Mouse (Mus musculus): ENCODE data around the gene Stk38. TPM values are rescaled to one million over a fixed set of nuclear protein-coding genes. Genes with fewer than 3 reads are reported as not detected.
A peak's percentile ranks its signal among the peaks of the same experiment; 100 is the strongest.

Stk38 gene
- polyA plus RNA-seq, 1 experiment from 2014 or later = 91.6 TPM

GRCm38 (mm10) chr17:28934120-28934916 lies 73.5 kb downstream of the Stk38 start:
- Histone ChIP-seq H3K36me3 (ENCODE audit: control insufficient read depth, insufficient read depth, low read length) (no peaks in the 10 kb centered on the region), H3K4me2 (ENCODE audit: low read length) (no peak overlapping the region), H3K27ac (ENCODE audit: low read depth) (no peak overlapping the region), H3K9ac (ENCODE audit: low read length) (no peak overlapping the region), H3K9me3 (ENCODE audit: control insufficient read depth, low read length) (no peaks in the 10 kb centered on the region), H3K4me3 (ENCODE audit: low read depth, low read length) (no peak overlapping the region), H3K27me3 (replicated peaks; ENCODE audit: control insufficient read depth, insufficient read depth, low read length) (no peaks in the 10 kb centered on the region), H3K4me1 (replicated peaks; ENCODE audit: control insufficient read depth, insufficient read depth, low read length) (peaks cover 15% of the 10 kb centered on the region; the same call in 1 of the 2 replicates)
- 73% methylated on average over 19 of the region's 19 CpGs for WGBS
- no peak for DNase-seq (ENCODE audit: low spot score)
- no peak for ATAC-seq (replicated peaks; ENCODE audit: low FRiP score, low TSS enrichment, low read depth)

- Histone ChIP-seq H3K27ac (ENCODE audit: low read depth) (no peak overlapping the region), H3K27me3 (replicated peaks; ENCODE audit: control insufficient read depth, insufficient read depth, low read length) (no peaks in the 10 kb centered on the region), H3K4me2 (ENCODE audit: low read length) (no peak overlapping the region), H3K4me1 (replicated peaks; ENCODE audit: control insufficient read depth, insufficient read depth, low read length) (peaks cover 15% of the 10 kb centered on the region; the same call in 1 of the 2 replicates), H3K9ac (ENCODE audit: low read length) (no peak overlapping the region), H3K4me3 (ENCODE audit: low read depth, low read length) (no peak overlapping the region), H3K36me3 (ENCODE audit: control insufficient read depth, insufficient read depth, low read length) (no peaks in the 10 kb centered on the region), H3K9me3 (ENCODE audit: control insufficient read depth, low read length) (no peaks in the 10 kb centered on the region)
- 87% methylated on average over 4 of the region's 4 CpGs for whole genome bisulfite sequencing
- DNase-seq (ENCODE audit: low spot score) (no peak), ATAC-seq (replicated peaks; ENCODE audit: low FRiP score, low TSS enrichment, low read depth) (no peak)
Observed at GRCm38 (mm10) chr17:28932274-28932673, 75.5 kb downstream of the Stk38 start.

GRCm38 (mm10) chr17:28931436-28932211 lies 76.2 kb downstream of the Stk38 start:
- Histone ChIP-seq H3K27me3 (replicated peaks; ENCODE audit: control insufficient read depth, insufficient read depth, low read length) (no peaks in the 10 kb centered on the region), H3K27ac (ENCODE audit: low read depth) (peak overlapping the region; percentile 90), H3K4me2 (ENCODE audit: low read length) (no peak overlapping the region), H3K36me3 (ENCODE audit: control insufficient read depth, insufficient read depth, low read length) (no peaks in the 10 kb centered on the region), H3K9me3 (ENCODE audit: control insufficient read depth, low read length) (no peaks in the 10 kb centered on the region), H3K9ac (ENCODE audit: low read length) (no peak overlapping the region), H3K4me3 (ENCODE audit: low read depth, low read length) (no peak overlapping the region), H3K4me1 (replicated peaks; ENCODE audit: control insufficient read depth, insufficient read depth, low read length) (peaks cover 15% of the 10 kb centered on the region; the same call in 1 of the 2 replicates)
- 87% methylated on average over 18 of the region's 18 CpGs for WGBS
- DNase-seq (ENCODE audit: low spot score) (no peak), ATAC-seq (replicated peaks; ENCODE audit: low FRiP score, low TSS enrichment, low read depth) (no peak)

GRCm38 (mm10) chr17:28930392-28931074 lies 77.3 kb downstream of the Stk38 start:
- Histone ChIP-seq H3K27ac (ENCODE audit: low read depth) (peak overlapping the region; percentile 90), H3K4me3 (ENCODE audit: low read depth, low read length) (no peak overlapping the region), H3K9ac (ENCODE audit: low read length) (no peak overlapping the region), H3K27me3 (replicated peaks; ENCODE audit: control insufficient read depth, insufficient read depth, low read length) (no peaks in the 10 kb centered on the region), H3K4me2 (ENCODE audit: low read length) (peak overlapping the region; percentile 36), H3K9me3 (ENCODE audit: control insufficient read depth, low read length) (no peaks in the 10 kb centered on the region), H3K36me3 (ENCODE audit: control insufficient read depth, insufficient read depth, low read length) (no peaks in the 10 kb centered on the region), H3K4me1 (replicated peaks; ENCODE audit: control insufficient read depth, insufficient read depth, low read length) (peaks cover 15% of the 10 kb centered on the region; the same call in 1 of the 2 replicates)
- ATAC-seq (replicated peaks; ENCODE audit: low FRiP score, low TSS enrichment, low read depth) (peak; percentile 82), DNase-seq (ENCODE audit: low spot score) (peak; percentile 94)
- 9% methylated on average over 14 of the region's 14 CpGs for WGBS

- no peak overlapping the region for H3K4me3 ChIP-seq (ENCODE audit: low read depth, low read length)
- no peak for ATAC-seq (replicated peaks; ENCODE audit: low FRiP score, low TSS enrichment, low read depth)
- no peak overlapping the region for H3K27ac ChIP-seq (ENCODE audit: low read depth)
Observed at GRCm38 (mm10) chr17:28929369-28929768, 78.4 kb downstream of the Stk38 start.

GRCm38 (mm10) chr17:28928004-28928403 lies 79.8 kb downstream of the Stk38 start:
- Histone ChIP-seq H3K4me1 (replicated peaks; ENCODE audit: control insufficient read depth, insufficient read depth, low read length) (peaks cover 13% of the 10 kb centered on the region; the same call in 1 of the 2 replicates), H3K9ac (ENCODE audit: low read length) (no peak overlapping the region), H3K27me3 (replicated peaks; ENCODE audit: control insufficient read depth, insufficient read depth, low read length) (no peaks in the 10 kb centered on the region), H3K36me3 (ENCODE audit: control insufficient read depth, insufficient read depth, low read length) (no peaks in the 10 kb centered on the region), H3K9me3 (ENCODE audit: control insufficient read depth, low read length) (no peaks in the 10 kb centered on the region), H3K4me2 (ENCODE audit: low read length) (no peak overlapping the region), H3K27ac (ENCODE audit: low read depth) (no peak overlapping the region), H3K4me3 (ENCODE audit: low read depth, low read length) (no peak overlapping the region)
- DNase-seq (ENCODE audit: low spot score) = no peak
- 76% methylated on average over 9 of the region's 9 CpGs for WGBS
- no peak for ATAC-seq (replicated peaks; ENCODE audit: low FRiP score, low TSS enrichment, low read depth)

More at GRCm38 (mm10) chr17:28929369-28929768, 78.4 kb downstream of the Stk38 start:
- Histone ChIP-seq H3K4me2 (ENCODE audit: low read length) (no peak overlapping the region), H3K27me3 (replicated peaks; ENCODE audit: control insufficient read depth, insufficient read depth, low read length) (no peaks in the 10 kb centered on the region), H3K9ac (ENCODE audit: low read length) (no peak overlapping the region), H3K36me3 (ENCODE audit: control insufficient read depth, insufficient read depth, low read length) (no peaks in the 10 kb centered on the region), H3K4me1 (replicated peaks; ENCODE audit: control insufficient read depth, insufficient read depth, low read length) (peaks cover 15% of the 10 kb centered on the region; the same call in 1 of the 2 replicates), H3K9me3 (ENCODE audit: control insufficient read depth, low read length) (no peaks in the 10 kb centered on the region)
- no peak for DNase-seq (ENCODE audit: low spot score)
- 91% methylated on average over 4 of the region's 4 CpGs for WGBS

GRCm38 (mm10) chr17:28926866-28927635 lies 80.7 kb downstream of the Stk38 start:
- WGBS = 47% methylated on average over 15 of the region's 15 CpGs
- peaks cover 13% of the 10 kb centered on the region; the same call in 1 of the 2 replicates for H3K4me1 ChIP-seq (replicated peaks; ENCODE audit: control insufficient read depth, insufficient read depth, low read length)
- DNase-seq (ENCODE audit: low spot score) (peak; percentile 73), ATAC-seq (replicated peaks; ENCODE audit: low FRiP score, low TSS enrichment, low read depth) (no peak)
- no peaks in the 10 kb centered on the region for H3K27me3 ChIP-seq (replicated peaks; ENCODE audit: control insufficient read depth, insufficient read depth, low read length)
- no peak overlapping the region for H3K4me2 ChIP-seq (ENCODE audit: low read length)
- no peaks in the 10 kb centered on the region for H3K9me3 ChIP-seq (ENCODE audit: control insufficient read depth, low read length)
- no peaks in the 10 kb centered on the region for H3K36me3 ChIP-seq (ENCODE audit: control insufficient read depth, insufficient read depth, low read length)
- no peak overlapping the region for H3K4me3 ChIP-seq (ENCODE audit: low read depth, low read length)
- no peak overlapping the region for H3K27ac ChIP-seq (ENCODE audit: low read depth)
- no peak overlapping the region for H3K9ac ChIP-seq (ENCODE audit: low read length)

GRCm38 (mm10) chr17:28926380-28926779 lies 81.4 kb downstream of the Stk38 start:
- Histone ChIP-seq H3K27ac (ENCODE audit: low read depth) (no peak overlapping the region), H3K9me3 (ENCODE audit: control insufficient read depth, low read length) (no peaks in the 10 kb centered on the region), H3K4me1 (replicated peaks; ENCODE audit: control insufficient read depth, insufficient read depth, low read length) (peaks cover 13% of the 10 kb centered on the region; the same call in 1 of the 2 replicates), H3K36me3 (ENCODE audit: control insufficient read depth, insufficient read depth, low read length) (no peaks in the 10 kb centered on the region), H3K27me3 (replicated peaks; ENCODE audit: control insufficient read depth, insufficient read depth, low read length) (no peaks in the 10 kb centered on the region), H3K4me3 (ENCODE audit: low read depth, low read length) (no peak overlapping the region), H3K4me2 (ENCODE audit: low read length) (no peak overlapping the region), H3K9ac (ENCODE audit: low read length) (no peak overlapping the region)
- 13% methylated on average over 13 of the region's 13 CpGs for WGBS
- peak; percentile 90 for DNase-seq (ENCODE audit: low spot score)
- no peak for ATAC-seq (replicated peaks; ENCODE audit: low FRiP score, low TSS enrichment, low read depth)

All from intestine, embryonic 14.5 days (tissue).